Comparison of ENCODE assay signal across 9 mouse cellular contexts in genomic region chr9:56825476-56826213, GRCm38 (mm10). TPM values are rescaled to one million over a fixed set of nuclear protein-coding genes. Genes with fewer than 3 reads are reported as not detected.
DNase-seq lines count a peak whose midpoint lies in the region; ATAC-seq and TF ChIP-seq lines count a peak whose summit lies in the region.
"Had no signal": no experiment of that assay in that cellular context is flagged by ENCODE, and none has a peak within 500 bp of the region (broad histone marks: within the 10 kb centered on the region; RNA-seq: fewer than 3 reads in every experiment).

No protein-coding gene starts in this region.

- peaks cover 13% of the 10 kb centered on the region; the same call in 1 of the 2 replicates for H3K27me3 ChIP-seq in lung, embryonic 14.5 days (ENCODE audit: insufficient read depth, low read length)
- peaks cover 9% of the 10 kb centered on the region; the same call in 1 of the 2 replicates for H3K27me3 ChIP-seq in embryonic facial prominence, embryonic 15.5 days
- peaks cover 7% of the 10 kb centered on the region; the same call in 1 of the 2 replicates for H3K27me3 ChIP-seq in intestine, embryonic 15.5 days (replicated peaks)
- H3K27me3 ChIP-seq in neural tube, embryonic 15.5 days (replicated peaks) = 0 out of 2 replicates have a peak, but pooled peaks cover 5% of the 10 kb centered on the region

- no peaks in the 10 kb centered on the region for H3K36me3 ChIP-seq in lung, embryonic 14.5 days (ENCODE audit: insufficient read depth)
- no peaks in the 10 kb centered on the region for H3K36me3 ChIP-seq in embryonic facial prominence, embryonic 15.5 days
- no peaks in the 10 kb centered on the region for H3K36me3 ChIP-seq in intestine, embryonic 15.5 days
- no peaks in the 10 kb centered on the region for H3K36me3 ChIP-seq in neural tube, embryonic 15.5 days

- peak; percentile 10 for DNase-seq in lung, embryonic 14.5 days
- no peak for DNase-seq in lung, postnatal 14 days
- no peak for DNase-seq in gastrocnemius, postnatal 36 days
- no peak for DNase-seq in layer of hippocampus, postnatal 25 days (ENCODE audit: extremely low spot score in 1 of 2, low spot score in 1 of 2)

- no peak for ATAC-seq in lung, embryonic 14.5 days (ENCODE audit: insufficient read depth)
- peak; percentile 37 for ATAC-seq in embryonic facial prominence, embryonic 15.5 days (ENCODE audit: insufficient number of reproducible peaks, low FRiP score, low TSS enrichment, low read depth)
- no peak for ATAC-seq in intestine, embryonic 15.5 days
- ATAC-seq in neural tube, embryonic 15.5 days (ENCODE audit: low FRiP score) = peak; percentile 60

- no peak overlapping the region for H3K9ac ChIP-seq in lung, embryonic 14.5 days
- no peak overlapping the region for H3K9ac ChIP-seq in embryonic facial prominence, embryonic 15.5 days
- no peak overlapping the region for H3K9ac ChIP-seq in intestine, embryonic 15.5 days
- peak overlapping the region; percentile 23; the same call in 1 of the 2 replicates for H3K9ac ChIP-seq in neural tube, embryonic 15.5 days (replicated peaks)

- no peaks in the 10 kb centered on the region for H3K4me1 ChIP-seq in lung, embryonic 14.5 days (ENCODE audit: insufficient read depth)
- peaks cover 20% of the 10 kb centered on the region for H3K4me1 ChIP-seq in embryonic facial prominence, embryonic 15.5 days
- peaks cover 11% of the 10 kb centered on the region; the same call in 1 of the 2 replicates for H3K4me1 ChIP-seq in intestine, embryonic 15.5 days (replicated peaks)
- peaks cover 46% of the 10 kb centered on the region for H3K4me1 ChIP-seq in neural tube, embryonic 15.5 days

- H3K9me3 ChIP-seq in lung, embryonic 14.5 days (ENCODE audit: low read depth, low read length) = no peaks in the 10 kb centered on the region
- no peaks in the 10 kb centered on the region for H3K9me3 ChIP-seq in embryonic facial prominence, embryonic 15.5 days (replicated peaks)
- H3K9me3 ChIP-seq in intestine, embryonic 15.5 days = no peaks in the 10 kb centered on the region
- no peaks in the 10 kb centered on the region for H3K9me3 ChIP-seq in neural tube, embryonic 15.5 days (replicated peaks)

- H3K27ac ChIP-seq in lung, embryonic 14.5 days (ENCODE audit: low read depth) = no peak overlapping the region
- H3K27ac ChIP-seq in embryonic facial prominence, embryonic 15.5 days (replicated peaks) = no peak overlapping the region
- no peak overlapping the region for H3K27ac ChIP-seq in intestine, embryonic 15.5 days
- H3K27ac ChIP-seq in neural tube, embryonic 15.5 days (replicated peaks) = peak overlapping the region; percentile 60; the same call in 1 of the 2 replicates

- peak overlapping the region; percentile 39; the same call in 1 of the 2 replicates for H3K4me2 ChIP-seq in lung, embryonic 14.5 days
- H3K4me2 ChIP-seq in embryonic facial prominence, embryonic 15.5 days (replicated peaks) = peak overlapping the region; percentile 42
- H3K4me2 ChIP-seq in intestine, embryonic 15.5 days (replicated peaks) = peak overlapping the region; percentile 49
- H3K4me2 ChIP-seq in neural tube, embryonic 15.5 days = peak overlapping the region; percentile 57

- 11% methylated on average over 21 of the region's 21 CpGs for WGBS in lung, embryonic 14.5 days
- 12% methylated on average over 21 of the region's 21 CpGs for WGBS in embryonic facial prominence, embryonic 15.5 days
- 15% methylated on average over 21 of the region's 21 CpGs for WGBS in intestine, embryonic 15.5 days
- 12% methylated on average over 21 of the region's 21 CpGs for WGBS in neural tube, embryonic 15.5 days

- intact Hi-C loops in gastrocnemius, postnatal 36 days (cut with DNase I) = no loop called here

- H3K4me3 ChIP-seq in lung, embryonic 14.5 days (ENCODE audit: low read depth, low read length) = no peak overlapping the region
- peak overlapping the region; percentile 23 for H3K4me3 ChIP-seq in embryonic facial prominence, embryonic 15.5 days (replicated peaks)
- peak overlapping the region; percentile 11; the same call in 1 of the 2 replicates for H3K4me3 ChIP-seq in intestine, embryonic 15.5 days (replicated peaks)
- peak overlapping the region; percentile 25 for H3K4me3 ChIP-seq in neural tube, embryonic 15.5 days (replicated peaks)
- H3K4me3 ChIP-seq: erythroblast, embryonic 14.5 days had no signal

- no peak for TF ChIP-seq CTCF in lung, embryonic 14.5 days (IDR thresholded peaks at IDR 0.05; ENCODE audit: low read depth)

RNA-seq across cellular contexts. Expression of gene Lingo1, which starts 29.4 kb away (rescaled TPM):
- 4.7 and 4.8 TPM in 2 replicates for polyA plus RNA-seq in lung, embryonic 14.5 days (2014; fragmentation: Nextera tagmentation; extraction: Ambion mirVana)
- polyA plus RNA-seq in embryonic facial prominence, embryonic 15.5 days (2015; fragmentation: Nextera tagmentation; extraction: Ambion mirVana) = 7.6 and 8.9 TPM in 2 replicates
- polyA plus RNA-seq in intestine, embryonic 15.5 days (2015; fragmentation: Nextera tagmentation; extraction: Ambion mirVana) = 2.0 and 2.2 TPM in 2 replicates
- polyA plus RNA-seq in neural tube, embryonic 15.5 days (2015; fragmentation: Nextera tagmentation; extraction: Ambion mirVana) = 67.4 and 72.2 TPM in 2 replicates
- under 1 TPM; 0.35 to 0.41 TPM for total RNA-seq in gastrocnemius, postnatal 36 days (2021)
- total RNA-seq in layer of hippocampus, postnatal 25 days (2021) = 100 to 1,000 TPM; 263 to 279 TPM
- polyA plus RNA-seq: erythroblast, embryonic 14.5 days had no signal

RNA-seq across cellular contexts. Expression of gene Odf3l1, which starts 38.8 kb away (rescaled TPM):
- polyA plus RNA-seq in lung, embryonic 14.5 days (2014; fragmentation: Nextera tagmentation; extraction: Ambion mirVana) = 0.23 and 1.1 TPM in 2 replicates
- polyA plus RNA-seq in embryonic facial prominence, embryonic 15.5 days (2015; fragmentation: Nextera tagmentation; extraction: Ambion mirVana) = 0.88 and 1.1 TPM in 2 replicates
- 1.2 and 1.3 TPM in 2 replicates for polyA plus RNA-seq in intestine, embryonic 15.5 days (2015; fragmentation: Nextera tagmentation; extraction: Ambion mirVana)
- 0.28 and 0.40 TPM in 2 replicates for polyA plus RNA-seq in neural tube, embryonic 15.5 days (2015; fragmentation: Nextera tagmentation; extraction: Ambion mirVana)
- not detected for total RNA-seq in gastrocnemius, postnatal 36 days (2021)
- total RNA-seq in layer of hippocampus, postnatal 25 days (2021) = not detected
- total RNA-seq: left cerebral cortex, adult 18-20 months had no signal
- polyA plus RNA-seq: erythroblast, embryonic 14.5 days had no signal

RNA-seq across cellular contexts. Expression of gene Cspg4, which starts 39.2 kb away (rescaled TPM):
- polyA plus RNA-seq in lung, embryonic 14.5 days (2014; fragmentation: Nextera tagmentation; extraction: Ambion mirVana) = 12.3 and 13.9 TPM in 2 replicates
- 31.2 and 34.1 TPM in 2 replicates for polyA plus RNA-seq in embryonic facial prominence, embryonic 15.5 days (2015; fragmentation: Nextera tagmentation; extraction: Ambion mirVana)
- polyA plus RNA-seq in intestine, embryonic 15.5 days (2015; fragmentation: Nextera tagmentation; extraction: Ambion mirVana) = 19.0 and 20.1 TPM in 2 replicates
- polyA plus RNA-seq in neural tube, embryonic 15.5 days (2015; fragmentation: Nextera tagmentation; extraction: Ambion mirVana) = 10.5 and 13.1 TPM in 2 replicates
- 1 to 10 TPM; 5.7 to 8.2 TPM for total RNA-seq in gastrocnemius, postnatal 36 days (2021)
- 10 to 100 TPM; 19.9 to 25.1 TPM for total RNA-seq in layer of hippocampus, postnatal 25 days (2021)
- polyA plus RNA-seq: erythroblast, embryonic 14.5 days had no signal

Comparison
In these comparisons a context has a peak if more than half of its experiments do, and no peak if none do; other contexts are left out.
1. ATAC-seq: peak in embryonic facial prominence, embryonic 15.5 days (single experiment) and neural tube, embryonic 15.5 days (single experiment); none in lung, embryonic 14.5 days (single experiment) and intestine, embryonic 15.5 days (single experiment).
2. Peak in every context shown above with its lines, with median percentiles within 50 percentile points of each other: H3K4me2 ChIP-seq.